Mouse (Mus musculus) liver, postnatal 0 days (tissue): ENCODE measurements at regions not wholly inside any gene's neighbourhood (a gene's known extent, or its start where the extent isn't known, plus 50 kb on each side); places are given as distances from the start of the nearest gene placed in this dataset.

Source experiments
- CTCF ChIP-seq: sonication (generic); IDR thresholded peaks from 2 replicates; pipeline ENCODE4 v1.5.1; 2016; ENCODE audit warnings: antibody characterized with exemption, low read depth
- EP300 ChIP-seq: IDR thresholded peaks from 2 replicates; pipeline ENCODE4 v1.6.1; 2016; ENCODE audit warnings: antibody characterized with exemption, low read depth, mild to moderate bottlenecking

- no peak for TF ChIP-seq CTCF
- no peak for TF ChIP-seq EP300
Observed at GRCm38 (mm10) chr4:142638733-142639339, 399.6 kb upstream of the Kazn start.
